Mouse (Mus musculus) E14TG2a.4 (cell line): ENCODE measurements around the gene Smyd3.

Experiments
- CTCF ChIP-seq: conservative IDR thresholded peaks from 2 replicates; pipeline ENCODE4 v1.5.1; 2014; ENCODE audit warnings: low read length
- POU5F1 ChIP-seq: IDR thresholded peaks from 2 replicates; pipeline ENCODE4 v1.6.1; 2014; ENCODE audit warnings: low read length, borderline replicate concordance

GRCm38 (mm10) chr1:179517713-179518465, at the start of gene Smyd3:
- TF ChIP-seq CTCF (peak; percentile 44), POU5F1 (no peak)
